Mouse (Mus musculus) lung, postnatal 0 days (tissue): Measurements from ENCODE around the gene Gpr152. TPM values are rescaled to one million over a fixed set of nuclear protein-coding genes. Genes with fewer than 3 reads are reported as not detected.
A peak's percentile ranks its signal among the peaks of the same experiment; 100 is the strongest.

Source experiments
- ATAC-seq: fragments of 200-750 bp; cut with Nextera tagmentation; 2 replicates; pipeline ENCODE4 v1.8.0; 2017; ENCODE audit warnings: moderate library complexity
- DNase-seq: peaks from one replicate; pipeline ENCODE4 v3.0.0-alpha.2; 2016; ENCODE audit warnings: low spot score
- H3K27ac ChIP-seq: fragments of 300-500 bp; sonication (generic); 2 replicates; pipeline ENCODE4 v1.5.1; 2014; ENCODE audit warnings: antibody characterized with exemption, mild to moderate bottlenecking, low read length, mixed read lengths
- H3K27me3 ChIP-seq: fragments of 300-500 bp; sonication (generic); replicated peaks from 2 replicates; pipeline ENCODE4 v1.6.1; 2014; ENCODE audit warnings: low read length, mixed read lengths; ENCODE audit not compliant: insufficient read depth
- H3K36me3 ChIP-seq: fragments of 300-500 bp; sonication (generic); 2 replicates; pipeline ENCODE4 v1.6.1; 2014; ENCODE audit warnings: low read length, mixed read lengths; ENCODE audit not compliant: insufficient read depth
- H3K4me1 ChIP-seq: fragments of 300-500 bp; sonication (generic); 2 replicates; pipeline ENCODE4 v1.6.1; 2014; ENCODE audit warnings: antibody characterized with exemption, low read depth, low read length, mixed read lengths; ENCODE audit not compliant: insufficient read depth
- H3K4me2 ChIP-seq: fragments of 300-500 bp; sonication (generic); replicated peaks from 2 replicates; pipeline ENCODE4 v1.6.1; 2014; ENCODE audit warnings: low read depth, mild to moderate bottlenecking, low read length, moderate library complexity, mixed read lengths
- H3K4me3 ChIP-seq: fragments of 300-500 bp; sonication (generic); 2 replicates; pipeline ENCODE4 v1.5.1; 2014; ENCODE audit warnings: low read depth, low read length
- H3K9ac ChIP-seq: fragments of 300-500 bp; sonication (generic); replicated peaks from 2 replicates; pipeline ENCODE4 v1.6.1; 2014; ENCODE audit warnings: low read depth, mild to moderate bottlenecking
- H3K9me3 ChIP-seq: fragments of 300-500 bp; sonication (generic); 2 replicates; pipeline ENCODE4 v1.6.1; 2016; ENCODE audit warnings: low read length, mixed read lengths
- CTCF ChIP-seq: IDR thresholded peaks from 2 replicates; pipeline ENCODE4 v1.5.1; 2016; ENCODE audit warnings: antibody characterized with exemption, mild to moderate bottlenecking
- EP300 ChIP-seq: IDR thresholded peaks from 2 replicates; pipeline ENCODE4 v1.6.1; 2016; ENCODE audit warnings: antibody characterized with exemption, mild to moderate bottlenecking, control low read depth
- WGBS: fragments of 180-500 bp; shearing (Covaris S2); extraction: QIAGEN DNeasy Blood & Tissue Kit; methylation state at CpG from one replicate; pipeline ENCODE4 v1.1.7; 2014; 5-methylcytosine and 5-hydroxymethylcytosine counted together
- polyA plus RNA-seq: library from polyadenylated mRNA; unstranded; fragments of >200 nt; fragmentation: Nextera tagmentation; extraction: Ambion mirVana; gene quantifications from 2 replicates; pipeline ENCODE4 v1.2.1, GENCODE M21; 2015

Gene Gpr152
- polyA plus RNA-seq, 1 experiment from 2014 or later, result not detected

GRCm38 (mm10) chr19:4137913-4138312 lies 1.7 kb upstream of the Gpr152 start:
- no peaks in the 10 kb centered on the region for H3K27me3 ChIP-seq
- H3K9me3 ChIP-seq, result no peaks in the 10 kb centered on the region
- no peak overlapping the region for H3K27ac ChIP-seq
- no peak overlapping the region for H3K4me3 ChIP-seq
- ATAC-seq, result no peak
- H3K9ac ChIP-seq, result no peak overlapping the region
- H3K36me3 ChIP-seq, result no peaks in the 10 kb centered on the region
- WGBS, result 73% methylated on average over 5 of the region's 5 CpGs
- H3K4me2 ChIP-seq, result no peak overlapping the region
- H3K4me1 ChIP-seq, result no peaks in the 10 kb centered on the region
- TF ChIP-seq EP300 (no peak), CTCF (no peak)
- DNase-seq, result no peak

- H3K4me3 ChIP-seq, result no peak overlapping the region
Observed at GRCm38 (mm10) chr19:4140147-4140546, 560 bp downstream of the Gpr152 start.

GRCm38 (mm10) chr19:4142416-4143173 lies 3.0 kb downstream of the Gpr152 start:
- TF ChIP-seq EP300, result no peak
- no peak for TF ChIP-seq CTCF
- no peaks in the 10 kb centered on the region for H3K36me3 ChIP-seq
- DNase-seq (no peak), ATAC-seq (peak; percentile 40; the same call in 1 of the 2 replicates)
- peaks cover 1% of the 10 kb centered on the region; the same call in 1 of the 2 replicates for H3K4me1 ChIP-seq
- H3K4me3 ChIP-seq, result no peak overlapping the region
- no peaks in the 10 kb centered on the region for H3K9me3 ChIP-seq
- 83% methylated on average over 18 of the region's 18 CpGs for WGBS
- no peak overlapping the region for H3K9ac ChIP-seq
- no peak overlapping the region for H3K4me2 ChIP-seq
- no peak overlapping the region for H3K27ac ChIP-seq
- no peaks in the 10 kb centered on the region for H3K27me3 ChIP-seq

More at GRCm38 (mm10) chr19:4140147-4140546, 560 bp downstream of the Gpr152 start:
- no peak overlapping the region for H3K27ac ChIP-seq
- no peak for ATAC-seq
- no peak for TF ChIP-seq EP300
- WGBS, result 72% methylated on average over 6 of the region's 6 CpGs
- H3K4me2 ChIP-seq, result no peak overlapping the region
- no peak for DNase-seq
- H3K9ac ChIP-seq, result no peak overlapping the region
- H3K36me3 ChIP-seq, result no peaks in the 10 kb centered on the region
- H3K9me3 ChIP-seq, result no peaks in the 10 kb centered on the region
- no peaks in the 10 kb centered on the region for H3K27me3 ChIP-seq
- H3K4me1 ChIP-seq, result no peaks in the 10 kb centered on the region

- Histone ChIP-seq H3K27ac (no peak within 1 kb of the TSS; the same call in 1 of the 2 replicates), H3K9ac (no peak within 1 kb of the TSS), H3K9me3 (no peaks in the 10 kb centered on the region), H3K4me2 (no peak within 1 kb of the TSS), H3K4me1 (peaks cover 7% of the 10 kb centered on the region; the same call in 1 of the 2 replicates), H3K27me3 (no peaks in the 10 kb centered on the region), H3K4me3 (no peak within 1 kb of the TSS), H3K36me3 (no peaks in the 10 kb centered on the region)
- ATAC-seq (no peak), DNase-seq (no peak)
- no peak for TF ChIP-seq EP300
- 74% methylated on average over 7 of the region's 7 CpGs for WGBS
Observed at GRCm38 (mm10) chr19:4143759-4144268, 4.2 kb downstream of the Gpr152 start, which contains the start of gene Cabp4. TSS of gene Cabp4 (minus strand) at chr19:4144033.

GRCm38 (mm10) chr19:4144550-4145498 lies 5.2 kb downstream of the Gpr152 start:
- H3K27ac ChIP-seq, result peak overlapping the region; percentile 43
- no peak for ATAC-seq
- no peak overlapping the region for H3K9ac ChIP-seq
- H3K4me3 ChIP-seq, result no peak overlapping the region
- WGBS, result 64% methylated on average over 16 of the region's 16 CpGs
- no peaks in the 10 kb centered on the region for H3K36me3 ChIP-seq
- no peak overlapping the region for H3K4me2 ChIP-seq
- no peak for TF ChIP-seq CTCF
- TF ChIP-seq EP300, result no peak
- H3K27me3 ChIP-seq, result no peaks in the 10 kb centered on the region
- H3K4me1 ChIP-seq, result peaks cover 12% of the 10 kb centered on the region; the same call in 1 of the 2 replicates
- no peaks in the 10 kb centered on the region for H3K9me3 ChIP-seq
- peak; percentile 35 for DNase-seq

GRCm38 (mm10) chr19:4145936-4146335 lies 6.3 kb downstream of the Gpr152 start:
- no peak for TF ChIP-seq EP300
- no peak for TF ChIP-seq CTCF
- ATAC-seq, result no peak

More at GRCm38 (mm10) chr19:4145936-4146335, 6.3 kb downstream of the Gpr152 start:
- Histone ChIP-seq H3K36me3 (no peaks in the 10 kb centered on the region; the same call in 1 of the 2 replicates), H3K4me1 (peaks cover 12% of the 10 kb centered on the region; the same call in 1 of the 2 replicates), H3K4me3 (no peak overlapping the region), H3K9ac (no peak overlapping the region), H3K9me3 (no peaks in the 10 kb centered on the region), H3K27ac (no peak overlapping the region), H3K27me3 (no peaks in the 10 kb centered on the region), H3K4me2 (no peak overlapping the region)
- DNase-seq, result no peak
- 91% methylated on average over 5 of the region's 5 CpGs for WGBS
